Mouse (Mus musculus) liver, embryonic 14.5 days (tissue): ENCODE results near the gene Ssr2.

Experiments
- CTCF ChIP-seq: IDR thresholded peaks from 2 replicates; pipeline ENCODE4 v1.5.1; 2016; ENCODE audit warnings: antibody characterized with exemption, low read depth, control low read depth
- EP300 ChIP-seq: IDR thresholded peaks from 2 replicates; pipeline ENCODE4 v1.6.1; 2016; ENCODE audit warnings: antibody characterized with exemption, low read depth

- TF ChIP-seq EP300 (no peak), CTCF (no peak)
Measured at GRCm38 (mm10) chr3:88535527-88535926, 40.1 kb upstream of the Ssr2 start.
